ENCODE assay signal across 14 mouse cellular contexts in the genomic region with DNA sequence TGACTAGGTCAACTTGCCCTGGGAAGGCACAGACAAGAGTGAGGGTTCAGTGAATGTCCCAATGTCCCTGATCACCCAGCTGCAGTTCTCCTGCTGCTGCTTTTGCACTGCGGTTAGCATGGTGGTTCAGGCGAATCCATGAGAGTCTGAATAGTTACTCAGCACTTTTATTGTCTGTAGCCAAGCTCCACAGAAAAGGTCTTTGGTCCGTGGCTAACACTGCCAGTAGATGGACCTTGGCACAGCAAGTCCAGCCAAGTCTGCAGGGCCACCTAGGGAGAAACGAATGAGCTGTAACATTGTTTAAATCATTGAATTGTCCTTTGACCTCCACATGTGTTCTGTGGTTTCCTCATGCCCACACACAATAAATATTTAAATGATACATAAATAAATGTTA. TPM values are rescaled to one million over a fixed set of nuclear protein-coding genes. Genes with fewer than 3 reads are reported as not detected.
DNase-seq lines count a peak whose midpoint lies in the region; ATAC-seq lines count a peak whose summit lies in the region.
"Had no signal": no experiment of that assay in that cellular context is flagged by ENCODE, and none has a peak within 500 bp of the region (broad histone marks: within the 10 kb centered on the region; RNA-seq: fewer than 3 reads in every experiment).

No protein-coding gene starts in this region.

- 33% methylated on average over 4 of the region's 4 CpGs for WGBS in lung, embryonic 16.5 days
- WGBS in intestine, embryonic 16.5 days: 38% methylated on average over 4 of the region's 4 CpGs
- WGBS in forebrain, embryonic 15.5 days: 38% methylated on average over 4 of the region's 4 CpGs

- no peak overlapping the region for H3K4me2 ChIP-seq in lung, embryonic 16.5 days (ENCODE audit: low read depth, low read length)
- no peak overlapping the region for H3K4me2 ChIP-seq in intestine, embryonic 16.5 days (ENCODE audit: low read depth, low read length)
- H3K4me2 ChIP-seq in forebrain, embryonic 15.5 days (replicated peaks): no peak overlapping the region

- H3K4me3 ChIP-seq in lung, embryonic 16.5 days (ENCODE audit: low read length): no peak overlapping the region
- no peak overlapping the region for H3K4me3 ChIP-seq in intestine, embryonic 16.5 days (ENCODE audit: low read length)
- H3K4me3 ChIP-seq in forebrain, embryonic 15.5 days: no peak overlapping the region
- H3K4me3 ChIP-seq: erythroblast, embryonic 14.5 days had no signal

- no peaks in the 10 kb centered on the region for H3K9me3 ChIP-seq in lung, embryonic 16.5 days (ENCODE audit: control insufficient read depth, low read length)
- H3K9me3 ChIP-seq in intestine, embryonic 16.5 days (ENCODE audit: control insufficient read depth, low read length): no peaks in the 10 kb centered on the region
- H3K9me3 ChIP-seq in forebrain, embryonic 15.5 days: no peaks in the 10 kb centered on the region

- peaks cover 18% of the 10 kb centered on the region; the same call in 1 of the 2 replicates for H3K4me1 ChIP-seq in lung, embryonic 16.5 days (replicated peaks; ENCODE audit: control insufficient read depth, insufficient read depth, low read length)
- no peaks in the 10 kb centered on the region for H3K4me1 ChIP-seq in intestine, embryonic 16.5 days (ENCODE audit: control insufficient read depth, insufficient read depth, low read length)
- H3K4me1 ChIP-seq in forebrain, embryonic 15.5 days: no peaks in the 10 kb centered on the region

- H3K27me3 ChIP-seq in lung, embryonic 16.5 days (ENCODE audit: control insufficient read depth, insufficient read depth, low read depth, low read length): no peaks in the 10 kb centered on the region
- H3K27me3 ChIP-seq in intestine, embryonic 16.5 days (replicated peaks; ENCODE audit: control insufficient read depth, insufficient read depth, low read length): no peaks in the 10 kb centered on the region
- H3K27me3 ChIP-seq in forebrain, embryonic 15.5 days: no peaks in the 10 kb centered on the region

- DNase-seq in adrenal gland, postnatal 36 days: peak; percentile 17 to 39
- DNase-seq in adrenal gland, postnatal 25 days: no peak
- no peak for DNase-seq in lung, postnatal 36 days
- peak; percentile 70 to 84 for DNase-seq in kidney, postnatal 36 days
- DNase-seq: cerebellum, postnatal 14 days; layer of hippocampus, adult 9-11 months; midbrain, embryonic 14.5 days had no signal

- ATAC-seq in lung, embryonic 16.5 days (ENCODE audit: low read depth): peak; percentile 63
- ATAC-seq in intestine, embryonic 16.5 days: 0 out of 2 replicates have a peak, but pooled peaks have one; percentile 44
- ATAC-seq in frontal cortex, adult (ENCODE audit: low TSS enrichment): no peak
- no peak for ATAC-seq in forebrain, embryonic 15.5 days (replicated peaks)

- no peaks in the 10 kb centered on the region for H3K36me3 ChIP-seq in lung, embryonic 16.5 days (ENCODE audit: control insufficient read depth, insufficient read depth, low read length)
- H3K36me3 ChIP-seq in intestine, embryonic 16.5 days (ENCODE audit: control insufficient read depth, insufficient read depth, low read length): no peaks in the 10 kb centered on the region
- H3K36me3 ChIP-seq in forebrain, embryonic 15.5 days: no peaks in the 10 kb centered on the region

- no peak overlapping the region for H3K9ac ChIP-seq in lung, embryonic 16.5 days (ENCODE audit: low read length)
- H3K9ac ChIP-seq in intestine, embryonic 16.5 days (ENCODE audit: low read depth, low read length): no peak overlapping the region
- H3K9ac ChIP-seq in forebrain, embryonic 15.5 days (replicated peaks): no peak overlapping the region

- peak overlapping the region; percentile 31; the same call in 1 of the 2 replicates for H3K27ac ChIP-seq in lung, embryonic 16.5 days (ENCODE audit: low read length)
- H3K27ac ChIP-seq in intestine, embryonic 16.5 days (ENCODE audit: low read length): no peak overlapping the region
- no peak overlapping the region for H3K27ac ChIP-seq in forebrain, embryonic 15.5 days (replicated peaks)

RNA-seq across cellular contexts. Expression of a gene that starts 33.9 kb away (rescaled TPM):
- total RNA-seq in adrenal gland, postnatal 36 days (2021): under 1 TPM in 1 of 2 experiments, not detected in 1; 0.36 TPM
- total RNA-seq in adrenal gland, postnatal 25 days (2021): not detected in 2 replicates
- polyA plus RNA-seq in lung, embryonic 16.5 days (2015; fragmentation: Nextera tagmentation; extraction: Ambion mirVana): not detected in 2 replicates
- polyA plus RNA-seq in intestine, embryonic 16.5 days (2015; fragmentation: Nextera tagmentation; extraction: Ambion mirVana): not detected in 2 replicates
- not detected in 2 replicates for polyA plus RNA-seq in forebrain, embryonic 15.5 days (2015; fragmentation: Nextera tagmentation; extraction: Ambion mirVana)
- total RNA-seq: neutrophil, adult 5-6 weeks had no signal
- polyA plus RNA-seq: erythroblast, embryonic 14.5 days; limb, embryonic 14.5 days; midbrain, embryonic 14.5 days had no signal

RNA-seq across cellular contexts. Expression of a gene that starts 39.9 kb away (rescaled TPM):
- 100 to 1,000 TPM; 537 to 556 TPM for total RNA-seq in adrenal gland, postnatal 36 days (2021)
- total RNA-seq in adrenal gland, postnatal 25 days (2021): 361 and 381 TPM in 2 replicates
- polyA plus RNA-seq in lung, embryonic 16.5 days (2015; fragmentation: Nextera tagmentation; extraction: Ambion mirVana): 40.7 and 53.8 TPM in 2 replicates
- polyA plus RNA-seq in intestine, embryonic 16.5 days (2015; fragmentation: Nextera tagmentation; extraction: Ambion mirVana): 44.9 and 63.4 TPM in 2 replicates
- 0.66 and 0.96 TPM in 2 replicates for polyA plus RNA-seq in forebrain, embryonic 15.5 days (2015; fragmentation: Nextera tagmentation; extraction: Ambion mirVana)

Comparison
In these comparisons a context has a peak if more than half of its experiments do, and no peak if none do; other contexts are left out.
1. DNase-seq: peak in adrenal gland, postnatal 36 days (2 of 2) and kidney, postnatal 36 days (2 of 2); none in adrenal gland, postnatal 25 days (single experiment) and lung, postnatal 36 days (single experiment).
2. ATAC-seq: peak in lung, embryonic 16.5 days (single experiment) and intestine, embryonic 16.5 days (single experiment); none in frontal cortex, adult (single experiment) and forebrain, embryonic 15.5 days (single experiment).
3. RNA of a gene that starts 39.9 kb away (polyA plus RNA-seq): 44.9 to 63.4 TPM in intestine, embryonic 16.5 days and 40.7 to 53.8 TPM in lung, embryonic 16.5 days; 0.66 to 0.96 TPM in forebrain, embryonic 15.5 days; every median in the first group is over 10 times any median in the second.